Mouse (Mus musculus): ENCODE results near the gene Snapin. TPM values are rescaled to one million over a fixed set of nuclear protein-coding genes. Genes with fewer than 3 reads are reported as not detected.

Snapin gene
- polyA plus RNA-seq, 1 experiment: 25.3 TPM

DNA sequence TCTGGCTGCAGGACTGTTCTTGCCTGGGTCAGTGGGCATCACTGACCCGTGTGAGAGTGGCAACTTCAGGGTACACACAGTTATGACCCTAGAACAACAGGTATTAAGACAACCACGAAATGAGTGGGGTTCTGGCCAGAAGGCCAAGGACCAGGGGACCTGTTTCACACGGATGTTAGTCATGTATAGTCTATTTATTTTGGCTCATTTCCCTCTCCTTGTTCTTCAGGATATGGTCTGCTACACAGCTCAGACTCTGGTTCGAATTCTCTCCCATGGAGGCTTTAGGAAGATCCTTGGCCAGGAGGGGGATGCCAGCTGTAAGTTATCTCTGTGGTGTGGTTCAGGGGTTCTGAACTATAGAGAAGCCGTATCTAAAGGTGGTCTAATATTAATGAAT, 3.8 kb downstream of the Snapin start:
- H3K27me3 ChIP-seq (replicated peaks; ENCODE audit: control insufficient read depth, insufficient read depth, low read length): no peaks in the 10 kb centered on the region
- no peak overlapping the region for H3K4me3 ChIP-seq (ENCODE audit: insufficient read depth, low read depth, low read length)
- H3K27ac ChIP-seq (ENCODE audit: insufficient read depth, low read depth, low read length): no peak overlapping the region
- peak; percentile 44 for DNase-seq
- H3K4me1 ChIP-seq (ENCODE audit: control insufficient read depth, insufficient read depth, low read length): peaks cover 12% of the 10 kb centered on the region; the same call in 1 of the 2 replicates
- peaks cover 5% of the 10 kb centered on the region for H3K36me3 ChIP-seq (ENCODE audit: control insufficient read depth, insufficient read depth, low read length)
- TF ChIP-seq POLR2A (IDR thresholded peaks at IDR 0.05; ENCODE audit: low read depth, low read length) (no peak), CTCF (conservative IDR thresholded peaks at IDR 0.05; ENCODE audit: insufficient read depth, insufficient read length, low read depth, low read length) (no peak)
- 30% methylated on average over 5 of the region's 5 CpGs for WGBS

DNA sequence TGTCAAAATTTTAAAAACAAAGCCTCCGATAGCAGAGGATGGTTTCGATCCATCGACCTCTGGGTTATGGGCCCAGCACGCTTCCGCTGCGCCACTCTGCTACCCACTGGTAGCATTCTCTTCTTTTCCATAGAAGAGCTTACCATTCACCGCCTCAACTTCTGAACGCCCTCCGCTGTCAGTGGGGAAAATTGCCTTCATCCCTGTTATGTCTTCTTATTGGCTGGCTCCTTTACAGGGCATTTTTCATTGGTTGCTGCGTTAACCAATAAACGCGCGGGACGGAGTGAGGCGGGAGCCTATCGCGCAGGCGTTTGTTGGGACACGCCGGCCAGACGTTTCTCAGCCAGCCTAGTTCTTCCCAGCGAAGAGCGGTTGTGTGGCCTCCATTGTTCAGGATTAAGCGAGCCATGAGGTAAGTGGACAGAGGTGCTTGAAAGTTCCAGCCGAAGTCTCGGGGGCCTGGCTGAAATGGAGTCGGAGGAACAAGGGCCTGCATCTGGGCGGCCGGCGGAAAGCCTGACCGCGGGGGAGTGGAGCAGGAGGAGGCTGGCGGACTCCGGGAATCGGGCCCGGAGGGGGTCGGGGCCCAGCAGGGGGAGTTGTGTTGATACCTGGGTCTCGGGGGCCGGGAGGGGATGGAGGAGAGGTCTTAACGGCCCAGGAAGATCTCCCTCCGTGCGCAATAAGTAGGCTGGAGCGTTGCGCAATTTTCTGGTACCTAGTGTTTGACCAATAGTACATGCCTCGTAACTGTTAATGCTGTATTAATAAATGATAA, 14.8 kb downstream of the Snapin start, which contains the start of gene Ilf2:
Ilf2 (plus strand) TSS at position 296 of the 781 bp plus-strand sequence.
- no peaks in the 10 kb centered on the region for H3K27me3 ChIP-seq (replicated peaks; ENCODE audit: control insufficient read depth, insufficient read depth, low read length)
- TF ChIP-seq POLR2A (IDR thresholded peaks at IDR 0.05; ENCODE audit: low read depth, low read length) (peak; percentile 46), CTCF (conservative IDR thresholded peaks at IDR 0.05; ENCODE audit: insufficient read depth, insufficient read length, low read depth, low read length) (peak; percentile 45)
- peak; percentile 98 for DNase-seq
- peak within 1 kb of the TSS; percentile 76 for H3K27ac ChIP-seq (ENCODE audit: insufficient read depth, low read depth, low read length)
- 1% methylated on average over 45 of the region's 45 CpGs for WGBS
- peak within 1 kb of the TSS; percentile 75 for H3K4me3 ChIP-seq (ENCODE audit: insufficient read depth, low read depth, low read length)
- peaks cover 4% of the 10 kb centered on the region; the same call in 1 of the 2 replicates for H3K4me1 ChIP-seq (ENCODE audit: control insufficient read depth, insufficient read depth, low read length)
- H3K36me3 ChIP-seq (ENCODE audit: control insufficient read depth, insufficient read depth, low read length): peaks cover 2% of the 10 kb centered on the region; the same call in 1 of the 2 replicates

DNA sequence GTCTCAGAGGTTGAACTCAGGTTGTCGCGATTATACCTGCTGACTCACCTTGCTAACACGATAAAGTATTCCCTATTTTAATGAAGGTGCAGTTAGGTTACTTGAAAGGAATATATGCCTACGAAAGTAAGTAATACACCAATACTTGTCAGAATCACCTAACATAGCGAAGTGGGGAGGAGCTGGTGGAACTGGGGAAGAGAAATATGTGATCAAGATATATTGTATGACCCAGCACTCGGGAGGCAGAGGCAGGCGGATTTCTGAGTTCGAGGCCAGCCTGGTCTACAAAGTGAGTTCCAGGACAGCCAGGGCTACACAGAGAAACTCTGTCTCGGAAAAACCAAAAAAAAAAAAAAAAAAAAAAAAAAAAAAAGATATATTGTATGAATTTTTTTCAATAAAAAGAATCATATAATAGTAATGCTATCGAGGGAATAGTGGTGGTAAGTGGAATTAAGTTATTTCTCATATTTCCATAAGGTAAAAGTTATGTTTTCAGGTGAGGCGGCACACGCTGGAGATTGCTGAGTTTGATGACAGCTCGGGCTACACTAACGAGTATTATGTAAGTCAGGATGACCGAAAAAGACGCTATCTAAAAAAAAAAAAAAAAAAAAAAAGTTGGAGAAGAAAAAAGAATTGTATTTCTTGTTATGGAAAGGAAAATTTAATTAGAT, 15.5 kb downstream of the Snapin start:
- H3K4me1 ChIP-seq (ENCODE audit: control insufficient read depth, insufficient read depth, low read length): peaks cover 4% of the 10 kb centered on the region; the same call in 1 of the 2 replicates
- no peak overlapping the region for H3K27ac ChIP-seq (ENCODE audit: insufficient read depth, low read depth, low read length)
- H3K36me3 ChIP-seq (ENCODE audit: control insufficient read depth, insufficient read depth, low read length): no peaks in the 10 kb centered on the region
- H3K27me3 ChIP-seq (replicated peaks; ENCODE audit: control insufficient read depth, insufficient read depth, low read length): no peaks in the 10 kb centered on the region
- TF ChIP-seq POLR2A (IDR thresholded peaks at IDR 0.05; ENCODE audit: low read depth, low read length): no peak
- TF ChIP-seq CTCF (conservative IDR thresholded peaks at IDR 0.05; ENCODE audit: insufficient read depth, insufficient read length, low read depth, low read length): no peak
- WGBS: 38% methylated on average over 16 of the region's 16 CpGs
- DNase-seq: no peak
- H3K4me3 ChIP-seq (ENCODE audit: insufficient read depth, low read depth, low read length): no peak overlapping the region

- Histone ChIP-seq H3K4me3 (ENCODE audit: insufficient read depth, low read depth, low read length) (no peak overlapping the region), H3K4me1 (ENCODE audit: control insufficient read depth, insufficient read depth, low read length) (peaks cover 4% of the 10 kb centered on the region; the same call in 1 of the 2 replicates), H3K27ac (ENCODE audit: insufficient read depth, low read depth, low read length) (no peak overlapping the region), H3K27me3 (replicated peaks; ENCODE audit: control insufficient read depth, insufficient read depth, low read length) (no peaks in the 10 kb centered on the region), H3K36me3 (ENCODE audit: control insufficient read depth, insufficient read depth, low read length) (no peaks in the 10 kb centered on the region)
- peak; percentile 72 for DNase-seq
- 12% methylated on average over 3 of the region's 3 CpGs for WGBS
- TF ChIP-seq CTCF (conservative IDR thresholded peaks at IDR 0.05; ENCODE audit: insufficient read depth, insufficient read length, low read depth, low read length): peak; percentile 44
- no peak for TF ChIP-seq POLR2A (IDR thresholded peaks at IDR 0.05; ENCODE audit: low read depth, low read length)
Observed at GRCm38 (mm10) chr3:90472213-90472612, 18.6 kb downstream of the Snapin start.

- Histone ChIP-seq H3K36me3 (ENCODE audit: control insufficient read depth, insufficient read depth, low read length) (no peaks in the 10 kb centered on the region), H3K4me3 (ENCODE audit: insufficient read depth, low read depth, low read length) (no peak overlapping the region), H3K27ac (ENCODE audit: insufficient read depth, low read depth, low read length) (no peak overlapping the region), H3K4me1 (ENCODE audit: control insufficient read depth, insufficient read depth, low read length) (no peaks in the 10 kb centered on the region), H3K27me3 (replicated peaks; ENCODE audit: control insufficient read depth, insufficient read depth, low read length) (no peaks in the 10 kb centered on the region)
- DNase-seq: no peak
- 96% methylated on average over 10 of the region's 10 CpGs for WGBS
- TF ChIP-seq POLR2A (IDR thresholded peaks at IDR 0.05; ENCODE audit: low read depth, low read length) (no peak), CTCF (conservative IDR thresholded peaks at IDR 0.05; ENCODE audit: insufficient read depth, insufficient read length, low read depth, low read length) (no peak)
Observed at GRCm38 (mm10) chr3:90467618-90468300, 23.1 kb downstream of the Snapin start.

- Histone ChIP-seq H3K27me3 (replicated peaks; ENCODE audit: control insufficient read depth, insufficient read depth, low read length) (no peaks in the 10 kb centered on the region), H3K4me1 (ENCODE audit: control insufficient read depth, insufficient read depth, low read length) (no peaks in the 10 kb centered on the region), H3K36me3 (ENCODE audit: control insufficient read depth, insufficient read depth, low read length) (no peaks in the 10 kb centered on the region), H3K4me3 (ENCODE audit: insufficient read depth, low read depth, low read length) (peak overlapping the region; percentile 57), H3K27ac (ENCODE audit: insufficient read depth, low read depth, low read length) (no peak overlapping the region; the same call in 1 of the 2 replicates)
- TF ChIP-seq POLR2A (IDR thresholded peaks at IDR 0.05; ENCODE audit: low read depth, low read length) (no peak), CTCF (conservative IDR thresholded peaks at IDR 0.05; ENCODE audit: insufficient read depth, insufficient read length, low read depth, low read length) (peak; percentile 94)
- WGBS: 0% methylated on average over 15 of the region's 15 CpGs
- DNase-seq: peak; percentile 86
Observed at GRCm38 (mm10) chr3:90466311-90466766, 24.5 kb downstream of the Snapin start.

Data from kidney, adult 2 months (tissue).